Mouse (Mus musculus) bone marrow, adult 2 months (tissue): Measurements from ENCODE around the gene Arap2. TPM values are rescaled to one million over a fixed set of nuclear protein-coding genes. Genes with fewer than 3 reads are reported as not detected.

Experiments used
- H3K27ac ChIP-seq: fragments of 200-500 bp; 2 replicates; pipeline ENCODE4 v1.5.1; 2012; ENCODE audit warnings: low read depth, mild to moderate bottlenecking, control low read depth, inconsistent platforms, low read length; ENCODE audit not compliant: control insufficient read depth, poor library complexity, insufficient read depth
- H3K4me1 ChIP-seq: fragments of 200-500 bp; 2 replicates; pipeline ENCODE4 v1.6.1; 2011; ENCODE audit warnings: low read length; ENCODE audit not compliant: control insufficient read depth, insufficient read depth
- H3K4me3 ChIP-seq: fragments of 200-500 bp; replicated peaks from 2 replicates; pipeline ENCODE3; 2011; ENCODE audit warnings: mild to moderate bottlenecking, low read depth, low read length, control low read depth; ENCODE audit not compliant: control insufficient read depth
- CTCF ChIP-seq: fragments of 200-500 bp; IDR thresholded peaks from 2 replicates; pipeline ENCODE4 v1.5.1; 2011; ENCODE audit warnings: low read length, control low read depth; ENCODE audit not compliant: control insufficient read depth, insufficient read depth
- POLR2A ChIP-seq: fragments of 200-500 bp; IDR thresholded peaks from 2 replicates; pipeline ENCODE4 v1.6.1; 2011; ENCODE audit warnings: low read depth, mild to moderate bottlenecking, control low read depth, low read length, borderline replicate concordance; ENCODE audit not compliant: control insufficient read depth
- WGBS: fragments of 180-500 bp; shearing (Covaris S2); methylation state at CpG from one replicate; pipeline ENCODE4 v1.1.7; 2018; 5-methylcytosine and 5-hydroxymethylcytosine counted together
- polyA plus RNA-seq: library from polyadenylated mRNA; stranded (reverse); fragments of >200 nt; gene quantifications from 2 replicates; pipeline ENCODE4 v1.2.4, GENCODE M21; 2011; ENCODE audit warnings: low replicate concordance; ENCODE audit not compliant: missing spikeins, insufficient read depth, insufficient read length

The Arap2 gene
- polyA plus RNA-seq, 1 experiment: 6.0 TPM

DNA sequence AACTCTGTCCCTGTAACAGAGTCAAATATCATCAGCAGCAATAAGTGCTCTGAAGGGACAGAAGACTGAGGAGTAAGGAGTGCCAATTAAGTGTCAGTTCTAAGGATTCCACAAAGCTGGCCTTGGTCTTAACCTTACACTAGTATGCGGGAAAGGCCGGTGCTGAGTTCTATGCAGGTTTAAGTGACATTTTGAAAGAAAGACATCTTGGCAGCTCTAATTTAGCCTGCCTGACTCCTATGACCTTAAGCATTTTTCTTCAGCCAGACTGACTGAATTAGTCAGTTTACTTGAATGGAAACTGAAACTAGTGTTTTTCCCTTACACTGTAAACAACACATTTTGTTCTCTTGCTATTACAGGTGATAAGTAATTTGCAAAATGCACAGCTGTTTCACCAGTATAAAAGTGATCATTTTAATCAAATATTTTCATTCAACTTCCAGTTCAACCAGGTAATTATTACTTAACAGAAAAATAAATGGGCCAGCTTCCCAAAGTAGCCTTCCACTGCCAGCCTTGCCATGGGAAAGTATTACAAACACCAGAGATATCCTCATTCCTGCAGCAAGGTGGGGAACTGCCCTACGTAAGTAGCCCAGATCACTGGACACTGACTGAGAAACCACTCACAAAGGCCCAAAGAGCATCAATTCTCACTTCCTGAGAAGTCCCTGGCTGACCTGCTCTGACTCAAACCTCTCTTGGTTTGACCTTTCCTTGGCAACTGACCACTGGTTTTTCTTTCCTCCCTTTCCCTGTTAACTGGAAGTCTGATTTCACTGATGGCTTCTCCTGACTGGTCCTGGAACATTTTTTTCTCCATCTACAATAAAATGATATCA, 42.5 kb downstream of the Arap2 start:
- TF ChIP-seq CTCF (no peak), POLR2A (no peak)
- H3K27ac ChIP-seq: no peak overlapping the region
- H3K4me3 ChIP-seq: no peak overlapping the region
- 82% methylated on average over 3 of the region's 3 CpGs for whole genome bisulfite sequencing
- H3K4me1 ChIP-seq: no peaks in the 10 kb centered on the region

DNA sequence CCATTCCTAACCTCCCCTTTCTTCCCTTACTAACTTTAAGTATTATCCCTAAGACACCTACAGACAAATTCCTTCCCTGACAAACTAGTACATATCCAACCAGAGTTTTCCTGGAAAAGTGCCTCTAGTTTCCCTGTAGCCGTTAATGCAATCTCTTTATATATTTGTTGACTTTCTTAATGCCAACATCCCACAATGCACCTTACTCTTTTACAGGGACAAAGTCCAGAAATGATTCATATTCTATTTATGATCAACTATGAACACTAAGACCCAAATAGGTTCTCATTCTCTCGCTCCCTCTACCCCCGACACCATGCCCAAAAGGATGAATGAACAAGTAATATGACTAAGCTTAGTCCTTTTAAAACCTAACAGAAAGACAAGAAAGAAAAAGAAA, 49.5 kb downstream of the Arap2 start:
- H3K4me3 ChIP-seq: no peak overlapping the region
- H3K4me1 ChIP-seq: no peaks in the 10 kb centered on the region
- no peak overlapping the region for H3K27ac ChIP-seq
- TF ChIP-seq CTCF: no peak
- no peak for TF ChIP-seq POLR2A
- 84% methylated on average over 3 of the region's 3 CpGs for WGBS

DNA sequence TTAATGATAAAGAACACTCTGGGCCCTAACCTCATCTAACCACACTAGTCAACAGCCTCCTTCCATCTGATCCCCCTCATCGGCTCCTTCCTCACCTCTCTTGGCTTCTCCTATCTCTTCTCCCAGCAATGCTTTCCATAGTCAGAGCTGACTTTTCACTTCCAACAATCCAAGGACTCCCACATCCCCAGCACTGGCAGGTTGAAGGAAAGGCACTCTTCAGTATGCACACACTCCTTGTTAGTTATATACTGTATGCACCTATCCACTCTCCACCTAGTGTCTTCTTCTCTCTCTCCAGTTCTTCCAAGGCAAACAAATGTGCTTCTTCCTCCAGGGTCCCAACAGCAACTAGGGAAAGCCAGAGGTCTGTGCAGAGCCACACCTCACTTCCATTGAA, 50.0 kb downstream of the Arap2 start:
- 21% methylated on average over 1 of the region's 1 CpGs for WGBS
- H3K4me1 ChIP-seq: no peaks in the 10 kb centered on the region

DNA sequence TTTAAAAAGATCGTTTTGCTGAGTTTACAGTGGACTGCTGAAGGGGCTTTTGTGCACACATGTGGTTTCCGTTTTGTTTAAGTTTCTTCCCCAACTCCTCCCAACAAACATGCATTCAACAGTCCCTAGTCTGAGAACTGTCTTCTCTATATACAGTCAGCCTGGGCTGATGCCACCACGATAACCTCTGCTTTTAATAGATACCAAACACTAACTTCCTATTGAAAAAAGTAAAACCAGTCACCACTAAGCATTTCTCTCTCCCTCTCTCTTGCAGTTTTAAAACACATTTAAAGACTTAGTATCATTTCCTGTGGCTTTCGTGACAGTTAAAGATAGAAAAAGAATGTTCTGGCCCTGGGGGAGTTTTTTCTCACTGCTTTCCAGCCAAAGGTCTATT, 50.5 kb downstream of the Arap2 start:
- Histone ChIP-seq H3K27ac (no peak overlapping the region), H3K4me1 (no peaks in the 10 kb centered on the region), H3K4me3 (no peak overlapping the region)
- 6% methylated on average over 4 of the region's 4 CpGs for WGBS
- TF ChIP-seq POLR2A: no peak
- TF ChIP-seq CTCF: no peak

More for the DNA sequence above, 50.0 kb downstream of the Arap2 start:
- no peak for TF ChIP-seq CTCF
- TF ChIP-seq POLR2A: no peak
- no peak overlapping the region for H3K27ac ChIP-seq
- H3K4me3 ChIP-seq: no peak overlapping the region

DNA sequence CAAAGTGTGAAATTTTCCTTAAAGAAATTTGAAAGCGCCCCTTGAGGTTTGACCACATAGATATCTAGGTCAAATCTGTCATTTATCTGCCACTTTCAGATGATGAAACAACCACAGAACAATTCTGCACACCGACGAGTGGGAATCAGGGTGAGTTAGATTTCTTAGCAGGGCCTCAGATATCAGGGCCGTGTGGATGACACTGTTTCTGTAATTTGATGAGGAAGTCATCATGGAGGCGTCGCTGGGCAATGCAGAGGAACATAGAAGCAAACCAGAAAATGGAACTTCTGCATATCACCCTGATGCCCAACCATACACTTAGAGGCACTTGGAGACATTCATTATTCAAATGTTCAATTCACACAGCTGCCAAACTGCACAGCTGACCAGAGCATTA, 55.0 kb downstream of the Arap2 start:
- Histone ChIP-seq H3K4me3 (no peak overlapping the region), H3K27ac (no peak overlapping the region), H3K4me1 (no peaks in the 10 kb centered on the region)
- TF ChIP-seq POLR2A (no peak), CTCF (no peak)
- 13% methylated on average over 6 of the region's 6 CpGs for WGBS

DNA sequence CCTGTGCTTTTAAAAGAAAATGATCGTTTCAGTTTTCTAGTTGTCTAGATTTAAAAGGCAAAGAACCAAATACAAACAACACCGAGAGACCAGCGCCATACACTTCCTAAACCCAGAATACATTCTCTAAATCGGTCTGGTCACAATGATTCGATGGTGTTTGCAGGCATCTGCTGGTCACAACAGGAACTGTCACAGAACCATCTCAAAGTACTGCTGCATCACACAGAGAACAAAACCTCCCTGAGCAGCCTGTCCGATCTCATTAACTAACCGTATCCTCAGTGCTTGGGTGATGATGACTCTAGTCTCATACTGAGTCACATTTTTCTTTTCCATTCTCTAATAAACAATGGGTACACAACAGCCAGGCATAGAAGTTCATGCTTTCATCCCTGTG, 59.1 kb downstream of the Arap2 start:
- H3K27ac ChIP-seq: no peak overlapping the region
- H3K4me3 ChIP-seq: no peak overlapping the region
- 72% methylated on average over 7 of the region's 7 CpGs for whole genome bisulfite sequencing
- TF ChIP-seq POLR2A (no peak), CTCF (no peak)
- no peaks in the 10 kb centered on the region for H3K4me1 ChIP-seq

DNA sequence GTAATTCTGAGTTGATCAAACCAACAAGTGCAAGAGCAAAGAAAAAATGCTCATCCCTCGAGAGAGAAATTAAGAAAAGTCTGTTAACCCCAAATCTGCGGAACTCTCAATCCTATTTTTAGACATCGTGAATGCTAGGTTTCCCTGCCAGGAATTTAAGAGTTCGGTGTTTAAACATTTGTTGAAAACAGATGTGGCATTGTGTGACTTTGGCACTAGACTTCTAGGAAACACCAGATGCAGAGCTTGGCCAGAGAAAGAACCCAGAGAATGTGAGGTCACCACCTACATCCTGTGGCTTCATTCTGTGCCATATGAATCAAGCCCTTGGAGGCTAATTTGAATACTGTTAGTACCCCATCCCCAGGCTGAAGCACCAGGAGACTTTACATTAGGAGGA, 76.0 kb downstream of the Arap2 start:
- TF ChIP-seq POLR2A (no peak), CTCF (no peak)
- WGBS: 80% methylated on average over 4 of the region's 4 CpGs
- Histone ChIP-seq H3K27ac (no peak overlapping the region), H3K4me1 (no peaks in the 10 kb centered on the region), H3K4me3 (no peak overlapping the region)

DNA sequence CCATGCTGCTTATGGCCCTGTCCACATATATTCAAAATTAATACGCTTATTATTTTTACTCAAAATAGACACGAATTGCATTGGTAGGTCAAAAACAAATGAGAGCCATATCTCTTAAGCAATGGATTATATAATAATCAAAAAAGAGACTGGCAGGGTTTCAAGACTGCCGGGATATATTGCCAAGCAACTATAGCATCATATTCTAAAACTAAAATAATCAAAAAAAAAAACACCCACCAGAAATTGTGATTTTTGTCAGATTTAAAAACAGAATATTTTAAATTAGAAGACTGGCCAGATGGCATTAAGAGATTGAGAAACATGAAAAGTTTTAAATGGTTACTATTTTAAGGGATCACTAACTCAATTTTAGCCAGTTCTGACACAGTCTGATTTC, 82.2 kb downstream of the Arap2 start:
- WGBS: 81% methylated on average over 3 of the region's 3 CpGs

More for the DNA sequence above, 82.2 kb downstream of the Arap2 start:
- TF ChIP-seq POLR2A (no peak), CTCF (no peak)
- Histone ChIP-seq H3K4me1 (no peaks in the 10 kb centered on the region), H3K4me3 (no peak overlapping the region), H3K27ac (no peak overlapping the region)
